Mouse (Mus musculus) liver, embryonic 14.5 days (tissue): ENCODE data around the gene Klhl3. TPM values are rescaled to one million over a fixed set of nuclear protein-coding genes. Genes with fewer than 3 reads are reported as not detected.

Experiments
- ATAC-seq: fragments of 200-750 bp; cut with Nextera tagmentation; 2 replicates; pipeline ENCODE4 v1.8.0; 2017; ENCODE audit warnings: moderate number of reproducible peaks, mild to moderate bottlenecking, moderate library complexity; ENCODE audit not compliant: insufficient read depth
- DNase-seq, 3 experiments: peaks; one replicate each; pipeline ENCODE4 v3.0.0-alpha.2; 2012 to 2013; ENCODE audit warnings: low read depth in 3 of 3, low spot score in 3 of 3
- H3K27ac ChIP-seq: fragments of 300-500 bp; sonication (generic); 2 replicates; pipeline ENCODE4 v1.5.1; 2014; ENCODE audit warnings: moderate library complexity, mild to moderate bottlenecking, control low read depth, inconsistent platforms
- H3K27me3 ChIP-seq: fragments of 300-500 bp; sonication (generic); 2 replicates; pipeline ENCODE4 v1.6.1; 2014; ENCODE audit warnings: mild to moderate bottlenecking, low read length, moderate library complexity; ENCODE audit not compliant: control insufficient read depth, insufficient read depth
- H3K36me3 ChIP-seq: fragments of 300-500 bp; sonication (generic); replicated peaks from 2 replicates; pipeline ENCODE4 v1.6.1; 2014; ENCODE audit warnings: low read depth; ENCODE audit not compliant: control insufficient read depth, insufficient read depth
- H3K4me1 ChIP-seq, 2 experiments: fragments of 200-500 bp in 1 of 2; fragments of 300-500 bp in 1 of 2; sonication (generic) in 1 of 2; replicated peaks; 2 replicates each; pipeline ENCODE4 v1.6.1; 2012 to 2014; ENCODE audit warnings: antibody characterized with exemption in 1 of 2, inconsistent platforms in 1 of 2, low read length in 1 of 2; ENCODE audit not compliant: control insufficient read depth in 2 of 2, insufficient read depth in 2 of 2
- H3K4me2 ChIP-seq: fragments of 300-500 bp; sonication (generic); 2 replicates; pipeline ENCODE4 v1.6.1; 2014; ENCODE audit warnings: low read depth, mild to moderate bottlenecking, control low read depth, moderate library complexity
- H3K4me3 ChIP-seq, 2 experiments: fragments of 200-500 bp in 1 of 2; fragments of 300-500 bp in 1 of 2; sonication (generic) in 1 of 2; 2 replicates each; pipeline ENCODE4 v1.5.1; 2012 to 2014; ENCODE audit warnings: low read depth in 2 of 2, low read length in 2 of 2, mild to moderate bottlenecking in 2 of 2, control low read depth in 1 of 2, inconsistent platforms in 1 of 2, moderate library complexity in 1 of 2; ENCODE audit not compliant: insufficient read depth in 1 of 2
- H3K9ac ChIP-seq: fragments of 300-500 bp; sonication (generic); replicated peaks from 2 replicates; pipeline ENCODE4 v1.6.1; 2014; ENCODE audit warnings: mild to moderate bottlenecking, control low read depth, moderate library complexity
- H3K9me3 ChIP-seq: fragments of 300-500 bp; sonication (generic); 2 replicates; pipeline ENCODE4 v1.6.1; 2016; ENCODE audit warnings: low read length, mixed read lengths; ENCODE audit not compliant: control insufficient read depth
- CTCF ChIP-seq: IDR thresholded peaks from 2 replicates; pipeline ENCODE4 v1.5.1; 2016; ENCODE audit warnings: antibody characterized with exemption, low read depth, control low read depth
- EP300 ChIP-seq: IDR thresholded peaks from 2 replicates; pipeline ENCODE4 v1.6.1; 2016; ENCODE audit warnings: antibody characterized with exemption, low read depth
- WGBS: fragments of 180-500 bp; shearing (Covaris S2); extraction: QIAGEN DNeasy Blood & Tissue Kit; methylation state at CpG from one replicate; pipeline ENCODE4 v1.1.7; 2014; ENCODE audit not compliant: insufficient replicate concordance; 5-methylcytosine and 5-hydroxymethylcytosine counted together
- polyA plus RNA-seq, 2 experiments: library from polyadenylated mRNA; depleted of rRNA in 1 of 2; stranded (reverse) in 1 of 2; unstranded in 1 of 2; fragments of >200 nt; fragmentation: Nextera tagmentation in 1 of 2; extraction: Ambion mirVana in 1 of 2; gene quantifications; 2 replicates each; pipeline versions ENCODE4 v1.2.1 to v1.2.3; 2012 to 2014

The Klhl3 gene
- polyA plus RNA-seq, 2 experiments = 0.42 to 0.51 TPM

DNA sequence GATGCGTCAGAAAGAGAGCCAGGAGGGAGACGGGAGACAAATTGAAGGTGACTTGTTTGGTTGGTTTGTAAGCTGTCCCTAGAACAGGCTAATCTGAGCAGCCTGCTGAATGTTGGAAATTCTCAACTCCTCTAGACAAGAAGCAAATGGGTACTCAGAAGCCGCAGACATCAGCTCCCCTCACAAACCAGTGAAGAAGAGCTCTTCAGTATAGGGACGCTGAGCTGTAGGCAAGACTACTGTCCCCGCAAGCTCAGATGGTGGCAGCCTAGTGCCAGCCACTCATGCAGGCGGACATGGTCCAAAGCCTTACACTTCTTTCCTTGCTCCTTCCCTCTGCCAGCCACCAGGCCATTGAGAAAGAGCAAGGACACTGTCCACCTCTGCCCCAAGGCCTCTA, 2.1 kb downstream of the Klhl3 start:
- no peak for TF ChIP-seq EP300
- TF ChIP-seq CTCF = no peak
- DNase-seq (no peak), ATAC-seq (no peak)
- H3K27ac ChIP-seq = no peak overlapping the region
- no peak overlapping the region for H3K9ac ChIP-seq
- peaks cover 0 to 7% of the 10 kb centered on the region in 2 experiments; a peak in 2 of 4 replicates for H3K4me1 ChIP-seq
- no peak overlapping the region for H3K4me2 ChIP-seq
- no peaks in the 10 kb centered on the region for H3K9me3 ChIP-seq
- H3K36me3 ChIP-seq = no peaks in the 10 kb centered on the region
- 73% methylated on average over 6 of the region's 6 CpGs for WGBS
- peaks cover 21% of the 10 kb centered on the region for H3K27me3 ChIP-seq
- H3K4me3 ChIP-seq = no peak overlapping the region

DNA sequence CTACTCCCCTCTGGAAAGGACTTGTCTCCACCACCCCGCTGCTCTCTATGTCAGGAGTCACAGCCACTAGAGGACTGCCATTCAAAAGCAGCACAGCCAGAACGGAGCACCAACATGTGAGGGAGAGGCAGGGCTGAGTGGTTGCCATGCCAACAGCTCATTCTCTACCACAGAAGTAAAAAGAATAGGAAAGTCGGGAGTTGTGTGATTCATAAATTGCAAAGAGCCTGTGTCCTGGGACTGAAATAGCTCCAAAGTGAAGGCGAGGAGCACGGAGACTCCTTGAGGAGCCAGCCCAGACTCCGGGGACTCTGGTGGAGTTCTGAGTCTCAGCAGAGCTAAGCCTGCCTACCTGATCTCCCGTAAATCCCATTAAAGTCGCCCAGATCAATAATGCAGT, 22.7 kb downstream of the Klhl3 start:
- no peaks in the 10 kb centered on the region for H3K27me3 ChIP-seq

DNA sequence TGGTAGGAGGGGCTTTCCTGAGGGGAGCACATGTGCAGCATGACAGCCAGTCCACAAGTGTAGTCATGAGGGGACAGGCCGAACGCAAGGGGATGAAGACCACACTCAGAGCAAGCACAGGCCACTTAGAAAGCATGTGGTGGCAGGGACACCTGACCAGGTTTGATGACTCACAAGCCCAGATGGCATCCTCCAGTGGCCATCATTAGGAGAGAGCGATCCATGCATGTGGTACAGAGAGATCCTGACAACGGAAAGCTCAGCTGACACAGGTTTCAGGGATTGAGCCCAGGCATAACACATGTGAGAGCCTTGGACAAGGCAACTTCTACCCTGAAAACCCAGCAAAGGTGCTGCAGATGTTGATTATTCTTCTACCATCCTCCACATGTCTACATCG, 29.0 kb downstream of the Klhl3 start:
- no peak overlapping the region for H3K9ac ChIP-seq
- DNase-seq = no peak
- no peaks in the 10 kb centered on the region for H3K36me3 ChIP-seq
- H3K4me2 ChIP-seq = no peak overlapping the region
- ATAC-seq = no peak
- H3K4me3 ChIP-seq = no peak overlapping the region
- WGBS = 75% methylated on average over 5 of the region's 5 CpGs
- no peak overlapping the region for H3K27ac ChIP-seq
- TF ChIP-seq EP300 (no peak), CTCF (no peak)
- H3K4me1 ChIP-seq = no peaks in the 10 kb centered on the region
- no peaks in the 10 kb centered on the region for H3K27me3 ChIP-seq
- H3K9me3 ChIP-seq = no peaks in the 10 kb centered on the region

More for the DNA sequence above, 22.7 kb downstream of the Klhl3 start:
- Histone ChIP-seq H3K4me1 (no peaks in the 10 kb centered on the region), H3K27ac (no peak overlapping the region), H3K36me3 (no peaks in the 10 kb centered on the region), H3K9ac (no peak overlapping the region), H3K4me3 (no peak overlapping the region), H3K4me2 (no peak overlapping the region), H3K9me3 (no peaks in the 10 kb centered on the region)
- no peak for TF ChIP-seq CTCF
- TF ChIP-seq EP300 = no peak
- DNase-seq (no peak), ATAC-seq (no peak)
- WGBS = 55% methylated on average over 8 of the region's 8 CpGs

DNA sequence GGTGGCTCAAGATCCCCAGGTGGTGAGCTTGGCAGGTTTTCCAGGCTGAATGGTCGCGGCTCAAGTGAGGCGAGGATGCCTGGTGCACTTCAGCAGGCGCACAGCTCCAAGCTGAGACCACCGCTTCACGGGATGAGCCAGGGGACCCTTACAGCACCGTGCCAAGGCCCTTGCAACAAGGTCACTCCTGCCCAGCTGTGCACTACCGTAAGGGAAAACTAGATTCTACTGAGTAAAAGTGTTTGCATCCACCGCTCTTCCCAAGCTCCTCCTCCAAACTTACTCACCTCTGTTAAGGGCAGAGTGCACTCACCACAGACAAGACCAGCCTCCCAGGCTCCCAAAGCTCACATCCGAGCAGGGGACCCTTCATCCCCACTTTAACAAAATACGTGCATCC, 29.9 kb downstream of the Klhl3 start:
- Histone ChIP-seq H3K9ac (no peak overlapping the region), H3K27ac (no peak overlapping the region), H3K36me3 (no peaks in the 10 kb centered on the region), H3K4me1 (no peaks in the 10 kb centered on the region), H3K9me3 (no peaks in the 10 kb centered on the region), H3K4me3 (no peak overlapping the region), H3K27me3 (no peaks in the 10 kb centered on the region), H3K4me2 (no peak overlapping the region)
- WGBS = 69% methylated on average over 11 of the region's 11 CpGs
- ATAC-seq = no peak
- no peak for DNase-seq
- TF ChIP-seq EP300 (no peak), CTCF (no peak)

DNA sequence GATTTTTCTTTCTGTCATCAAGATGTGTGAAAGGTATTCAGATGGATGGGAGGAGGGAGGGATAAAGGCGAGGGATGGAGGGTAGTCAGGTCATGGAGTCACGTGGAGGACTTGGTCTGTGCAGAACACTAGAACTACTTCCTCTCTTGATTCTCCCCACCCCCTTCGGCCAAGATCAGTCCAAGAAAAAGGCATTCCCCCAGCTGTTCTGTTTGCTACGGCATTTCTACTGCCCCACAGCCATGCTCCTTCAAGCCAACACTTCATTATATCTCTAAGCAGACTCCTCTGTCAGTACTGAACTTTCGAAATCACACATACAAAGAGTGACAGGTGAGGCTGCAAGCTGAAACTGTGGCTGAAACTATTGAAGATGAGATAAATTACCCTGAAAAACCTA, 30.3 kb downstream of the Klhl3 start:
- H3K36me3 ChIP-seq = no peaks in the 10 kb centered on the region
- H3K27me3 ChIP-seq = no peaks in the 10 kb centered on the region
- H3K4me2 ChIP-seq = no peak overlapping the region
- H3K9me3 ChIP-seq = no peaks in the 10 kb centered on the region
- DNase-seq (no peak), ATAC-seq (no peak)
- no peaks in the 10 kb centered on the region for H3K4me1 ChIP-seq
- WGBS = 23% methylated on average over 5 of the region's 5 CpGs
- H3K27ac ChIP-seq = no peak overlapping the region
- no peak overlapping the region for H3K4me3 ChIP-seq
- no peak for TF ChIP-seq CTCF
- no peak for TF ChIP-seq EP300
- no peak overlapping the region for H3K9ac ChIP-seq
